Mouse (Mus musculus): ENCODE data around the gene Csk.

GRCm38 (mm10) chr9:57593454-57594173 lies 59.8 kb downstream of the Csk start:
- no peak for TF ChIP-seq CTCF (IDR thresholded peaks at IDR 0.05; ENCODE audit: control insufficient read depth, insufficient read depth, insufficient read length)
- TF ChIP-seq MAX (IDR thresholded peaks at IDR 0.05), result no peak

Data from C2C12 (cell line).